Mouse (Mus musculus): ENCODE measurements at regions not wholly inside any gene's neighbourhood (a gene's known extent, or its start where the extent isn't known, plus 50 kb on each side); places are given as distances from the start of the nearest gene placed in this dataset.

DNA sequence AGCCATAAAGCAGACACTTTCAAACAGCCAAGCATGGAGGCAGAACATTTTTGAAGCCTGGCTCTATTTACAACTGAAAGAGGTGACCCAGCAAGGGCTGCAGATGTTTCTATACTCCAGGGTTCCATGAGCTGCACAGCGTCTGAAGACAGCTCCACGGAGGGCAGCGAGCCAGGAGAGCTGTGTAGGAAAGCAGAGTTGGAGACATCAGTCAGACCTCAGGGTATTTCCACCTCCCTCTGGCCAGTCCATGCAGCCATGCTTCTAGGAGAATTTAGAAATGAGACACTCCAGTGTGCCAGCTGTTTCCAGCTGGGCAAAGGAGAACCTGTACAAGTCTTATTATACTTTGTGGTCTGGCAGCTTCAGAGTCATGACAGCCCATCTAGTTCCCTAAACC is 85.8 kb downstream of the Aldh8a1 start:
- intact Hi-C loops (cut with DNase I): loop anchor here (10.0 kb wide), 1 partner anchor 322 kb away; no protein-coding TSS in a partner anchor
- H3K27ac ChIP-seq: no peak overlapping the region
- H3K4me1 ChIP-seq (ENCODE audit: control insufficient read depth, insufficient read depth, low read length): peaks cover 1% of the 10 kb centered on the region; the same call in 1 of the 2 replicates
- H3K79me2 ChIP-seq (replicated peaks; ENCODE audit: control insufficient read depth, insufficient read depth, low read length): no peaks in the 10 kb centered on the region
- TF ChIP-seq EP300 (IDR thresholded peaks at IDR 0.05; ENCODE audit: insufficient read depth, low read depth, low read length) (no peak), POLR2A (IDR thresholded peaks at IDR 0.05; ENCODE audit: insufficient read depth, low read depth, low read length) (no peak), CTCF (IDR thresholded peaks at IDR 0.05) (no peak)
- WGBS: 48% methylated on average over 3 of the region's 3 CpGs
- no peak overlapping the region for H3K4me3 ChIP-seq
- no peak for DNase-seq
- H3K36me3 ChIP-seq (ENCODE audit: control insufficient read depth, insufficient read depth, low read length): no peaks in the 10 kb centered on the region
- H3K27me3 ChIP-seq (ENCODE audit: control insufficient read depth, insufficient read depth, low read length): no peaks in the 10 kb centered on the region
- H3K9ac ChIP-seq (ENCODE audit: low read depth, low read length): no peak overlapping the region

DNA sequence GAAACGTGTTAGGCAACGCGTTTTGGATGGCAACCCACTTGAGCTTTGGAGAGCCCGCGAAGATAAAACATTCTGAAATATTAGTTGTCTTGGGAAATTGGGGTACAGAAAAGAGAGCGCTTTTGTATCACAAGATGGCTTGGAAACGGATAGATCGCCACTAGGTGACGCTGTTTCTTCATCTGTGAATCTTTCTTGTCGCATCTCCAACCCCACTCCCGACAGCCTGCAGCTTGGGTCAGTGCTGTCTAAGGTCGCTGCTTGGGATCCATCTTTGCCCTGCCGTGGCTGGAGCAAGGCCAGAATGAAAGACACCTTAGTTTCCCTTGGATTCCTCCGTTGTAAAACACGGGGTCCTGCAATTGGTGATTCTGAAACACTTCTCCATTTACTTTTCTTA is 88.3 kb downstream of the Aldh8a1 start:
- intact Hi-C loops (cut with DNase I): loop anchor here (1.0 to 10.0 kb wide), 6 partner anchors 77 to 545 kb away; no protein-coding TSS in a partner anchor
- 2% methylated on average over 15 of the region's 15 CpGs for WGBS
- peaks cover 1% of the 10 kb centered on the region; the same call in 1 of the 2 replicates for H3K4me1 ChIP-seq (ENCODE audit: control insufficient read depth, insufficient read depth, low read length)
- H3K27me3 ChIP-seq (ENCODE audit: control insufficient read depth, insufficient read depth, low read length): no peaks in the 10 kb centered on the region
- no peaks in the 10 kb centered on the region for H3K36me3 ChIP-seq (ENCODE audit: control insufficient read depth, insufficient read depth, low read length)
- no peak overlapping the region for H3K4me3 ChIP-seq
- H3K27ac ChIP-seq: no peak overlapping the region
- TF ChIP-seq POLR2A (IDR thresholded peaks at IDR 0.05; ENCODE audit: insufficient read depth, low read depth, low read length) (no peak), EP300 (IDR thresholded peaks at IDR 0.05; ENCODE audit: insufficient read depth, low read depth, low read length) (peak; percentile 89)
- DNase-seq: peak; percentile 77 to 78
- no peak overlapping the region for H3K9ac ChIP-seq (ENCODE audit: low read depth, low read length)
- H3K79me2 ChIP-seq (replicated peaks; ENCODE audit: control insufficient read depth, insufficient read depth, low read length): no peaks in the 10 kb centered on the region

DNA sequence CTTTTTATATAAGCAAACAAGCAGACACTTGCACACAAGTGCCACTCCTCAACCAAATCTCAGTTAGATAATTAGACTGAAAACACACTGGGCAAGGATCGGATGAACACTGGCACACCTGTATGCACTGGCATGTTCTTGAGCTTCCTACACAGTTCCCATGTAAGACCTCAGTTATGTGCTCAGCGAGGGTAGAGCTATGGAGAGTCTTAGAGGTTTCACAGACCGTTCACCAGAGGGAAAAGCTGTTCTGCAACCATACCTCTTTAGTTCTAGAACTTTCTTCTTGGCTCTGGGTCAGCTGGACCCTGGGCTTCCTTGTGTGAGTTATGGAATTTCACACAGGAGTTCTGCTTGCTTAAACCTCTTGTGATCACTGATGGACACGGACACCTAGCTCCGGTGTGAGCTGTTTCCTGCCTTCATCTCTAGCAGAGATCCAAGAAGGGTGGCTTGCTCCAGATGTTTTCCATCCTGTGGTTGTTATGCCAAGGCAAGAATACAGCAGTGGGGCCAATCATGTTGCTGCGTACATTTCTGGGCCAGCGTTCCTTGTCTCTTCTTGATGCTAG is 88.8 kb downstream of the Aldh8a1 start:
- intact Hi-C loops (cut with DNase I): loop anchor here (1.0 to 10.0 kb wide), 6 partner anchors 76 to 544 kb away; no protein-coding TSS in a partner anchor
- H3K79me2 ChIP-seq (replicated peaks; ENCODE audit: control insufficient read depth, insufficient read depth, low read length): no peaks in the 10 kb centered on the region
- no peak overlapping the region for H3K4me3 ChIP-seq
- TF ChIP-seq POLR2A (IDR thresholded peaks at IDR 0.05; ENCODE audit: insufficient read depth, low read depth, low read length): no peak
- TF ChIP-seq CTCF (IDR thresholded peaks at IDR 0.05): no peak
- TF ChIP-seq EP300 (IDR thresholded peaks at IDR 0.05; ENCODE audit: insufficient read depth, low read depth, low read length): no peak
- no peaks in the 10 kb centered on the region for H3K36me3 ChIP-seq (ENCODE audit: control insufficient read depth, insufficient read depth, low read length)
- no peak for DNase-seq
- H3K27ac ChIP-seq: no peak overlapping the region
- peaks cover 1% of the 10 kb centered on the region; the same call in 1 of the 2 replicates for H3K4me1 ChIP-seq (ENCODE audit: control insufficient read depth, insufficient read depth, low read length)
- 53% methylated on average over 7 of the region's 7 CpGs for WGBS
- no peak overlapping the region for H3K9ac ChIP-seq (ENCODE audit: low read depth, low read length)
- H3K27me3 ChIP-seq (ENCODE audit: control insufficient read depth, insufficient read depth, low read length): no peaks in the 10 kb centered on the region

DNA sequence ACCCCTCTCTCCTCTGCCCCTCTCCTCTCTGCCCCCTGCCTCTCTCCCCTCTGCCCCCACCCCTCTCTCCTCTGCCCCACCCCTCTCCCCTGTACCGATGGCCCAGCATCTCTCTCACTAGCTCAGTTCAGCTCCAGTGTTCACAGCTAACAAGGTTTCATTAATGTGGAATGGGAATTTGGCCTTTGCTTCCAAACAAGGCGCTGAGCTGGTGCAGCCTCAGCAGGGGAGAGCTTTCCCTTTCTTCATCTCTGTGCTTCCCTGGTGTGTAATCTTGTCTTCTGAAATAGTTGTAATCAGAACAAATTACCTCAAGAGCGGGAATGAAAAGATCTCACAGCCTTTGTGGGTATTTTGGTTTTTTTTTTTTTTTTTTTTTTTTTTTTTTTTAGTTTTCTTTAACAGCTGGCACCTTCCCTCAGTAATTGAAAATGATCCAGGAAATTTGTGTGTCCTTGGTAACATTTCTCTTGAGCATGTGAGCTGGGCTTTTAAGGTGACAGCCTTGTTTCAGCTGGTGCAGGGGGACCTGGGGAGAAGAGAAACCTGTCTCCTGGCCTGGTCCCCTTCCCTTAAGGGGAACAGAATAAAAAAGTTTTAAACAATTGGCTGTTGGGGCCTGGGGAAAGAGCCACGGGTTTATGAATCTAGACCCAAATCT is 90.5 kb downstream of the Aldh8a1 start:
- DNase-seq: no peak

DNA sequence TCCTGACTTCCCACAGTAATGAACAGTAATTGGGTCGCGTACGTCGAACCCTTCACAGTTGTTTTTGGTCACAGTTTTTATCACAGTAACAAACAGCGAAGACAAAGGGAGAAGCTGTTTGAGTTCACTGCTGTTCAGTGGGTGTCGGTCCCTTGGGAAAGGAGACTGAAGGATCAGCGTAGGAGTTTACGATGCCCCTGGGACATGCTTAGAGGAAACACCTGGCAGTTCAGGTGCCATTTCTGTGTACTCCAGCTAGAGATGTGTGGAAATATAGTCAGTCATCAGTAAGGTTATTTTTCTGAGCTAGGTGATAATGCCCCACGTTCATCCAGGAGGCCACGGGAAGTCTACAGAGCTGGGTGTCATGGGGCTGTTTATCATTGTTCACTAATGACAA is 91.3 kb downstream of the Aldh8a1 start:
- intact Hi-C loops (cut with DNase I): loop anchor here (5.0 to 10.0 kb wide), 3 partner anchors 74 to 316 kb away; no protein-coding TSS in a partner anchor
- peaks cover 1% of the 10 kb centered on the region; the same call in 1 of the 2 replicates for H3K4me1 ChIP-seq (ENCODE audit: control insufficient read depth, insufficient read depth, low read length)
- no peak overlapping the region for H3K9ac ChIP-seq (ENCODE audit: low read depth, low read length)
- WGBS: 65% methylated on average over 10 of the region's 10 CpGs
- TF ChIP-seq CTCF (IDR thresholded peaks at IDR 0.05) (no peak), POLR2A (IDR thresholded peaks at IDR 0.05; ENCODE audit: insufficient read depth, low read depth, low read length) (no peak)
- H3K4me3 ChIP-seq: no peak overlapping the region
- H3K36me3 ChIP-seq (ENCODE audit: control insufficient read depth, insufficient read depth, low read length): no peaks in the 10 kb centered on the region
- no peak for DNase-seq
- no peak overlapping the region for H3K27ac ChIP-seq
- no peaks in the 10 kb centered on the region for H3K79me2 ChIP-seq (replicated peaks; ENCODE audit: control insufficient read depth, insufficient read depth, low read length)
- no peaks in the 10 kb centered on the region for H3K27me3 ChIP-seq (ENCODE audit: control insufficient read depth, insufficient read depth, low read length)

More for the DNA sequence above, 90.5 kb downstream of the Aldh8a1 start:
- H3K9ac ChIP-seq (ENCODE audit: low read depth, low read length): no peak overlapping the region
- no peak overlapping the region for H3K4me3 ChIP-seq
- H3K27me3 ChIP-seq (ENCODE audit: control insufficient read depth, insufficient read depth, low read length): no peaks in the 10 kb centered on the region
- no peaks in the 10 kb centered on the region for H3K79me2 ChIP-seq (replicated peaks; ENCODE audit: control insufficient read depth, insufficient read depth, low read length)
- H3K27ac ChIP-seq: no peak overlapping the region
- intact Hi-C loops (cut with DNase I): loop anchor here (5.0 to 10.0 kb wide), 3 partner anchors 75 to 317 kb away; no protein-coding TSS in a partner anchor
- no peak for TF ChIP-seq CTCF (IDR thresholded peaks at IDR 0.05)
- TF ChIP-seq POLR2A (IDR thresholded peaks at IDR 0.05; ENCODE audit: insufficient read depth, low read depth, low read length): no peak
- TF ChIP-seq EP300 (IDR thresholded peaks at IDR 0.05; ENCODE audit: insufficient read depth, low read depth, low read length): no peak
- H3K4me1 ChIP-seq (ENCODE audit: control insufficient read depth, insufficient read depth, low read length): peaks cover 1% of the 10 kb centered on the region; the same call in 1 of the 2 replicates
- WGBS: 68% methylated on average over 4 of the region's 4 CpGs
- H3K36me3 ChIP-seq (ENCODE audit: control insufficient read depth, insufficient read depth, low read length): no peaks in the 10 kb centered on the region

DNA sequence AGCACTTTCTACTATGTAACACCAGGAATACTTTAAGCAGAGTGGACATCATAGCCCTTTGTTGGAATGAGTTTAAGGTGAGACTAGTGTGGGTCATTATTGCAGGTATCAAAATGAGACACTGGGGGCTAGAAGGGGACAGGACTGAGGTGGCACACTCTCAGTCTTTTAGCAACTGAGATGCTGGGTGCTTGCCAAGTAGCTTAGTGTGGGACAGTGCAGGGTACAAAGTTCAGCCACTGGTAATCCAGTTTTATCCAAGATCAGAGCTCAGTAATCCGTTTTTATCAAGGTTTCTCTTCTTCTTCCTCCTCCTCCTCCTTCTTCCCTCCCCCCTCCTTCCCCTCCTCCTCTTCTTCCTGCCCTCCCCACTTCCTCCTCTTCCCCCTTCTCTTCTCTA is 92.9 kb downstream of the Aldh8a1 start:
- H3K4me1 ChIP-seq (ENCODE audit: control insufficient read depth, insufficient read depth, low read length): peaks cover 1% of the 10 kb centered on the region; the same call in 1 of the 2 replicates
- H3K4me3 ChIP-seq: no peak overlapping the region
- H3K36me3 ChIP-seq (ENCODE audit: control insufficient read depth, insufficient read depth, low read length): no peaks in the 10 kb centered on the region
- no peak overlapping the region for H3K9ac ChIP-seq (ENCODE audit: low read depth, low read length)
- H3K79me2 ChIP-seq (replicated peaks; ENCODE audit: control insufficient read depth, insufficient read depth, low read length): no peaks in the 10 kb centered on the region
- intact Hi-C loops (cut with DNase I): loop anchor here (5.0 to 10.0 kb wide), 3 partner anchors 72 to 315 kb away; no protein-coding TSS in a partner anchor
- no peak overlapping the region for H3K27ac ChIP-seq
- TF ChIP-seq CTCF (IDR thresholded peaks at IDR 0.05) (no peak), POLR2A (IDR thresholded peaks at IDR 0.05; ENCODE audit: insufficient read depth, low read depth, low read length) (no peak)
- H3K27me3 ChIP-seq (ENCODE audit: control insufficient read depth, insufficient read depth, low read length): no peaks in the 10 kb centered on the region
- no peak for DNase-seq
- WGBS: 11% methylated on average over 1 of the region's 1 CpGs

Measured in heart, adult 2 months (tissue).